Mouse (Mus musculus): ENCODE data around the gene Sec31a. TPM values are rescaled to one million over a fixed set of nuclear protein-coding genes. Genes with fewer than 3 reads are reported as not detected.

Sec31a gene
- polyA plus RNA-seq, 1 experiment: 77.8 TPM

GRCm38 (mm10) chr5:100317842-100318241 lies 98.2 kb downstream of the Sec31a start:
- H3K4me3 ChIP-seq (replicated peaks): no peak overlapping the region
- TF ChIP-seq FLI1 (IDR thresholded peaks at IDR 0.05; ENCODE audit: low read length) (no peak), GATA1 (IDR thresholded peaks at IDR 0.05; ENCODE audit: borderline replicate concordance, low read length) (no peak)
- H3K9me3 ChIP-seq: peaks cover 20% of the 10 kb centered on the region
- peaks cover 5% of the 10 kb centered on the region for H3K4me1 ChIP-seq
- peaks cover 12% of the 10 kb centered on the region for H3K27me3 ChIP-seq (replicated peaks)
- H3K36me3 ChIP-seq (replicated peaks; ENCODE audit: low read length): no peaks in the 10 kb centered on the region

DNA sequence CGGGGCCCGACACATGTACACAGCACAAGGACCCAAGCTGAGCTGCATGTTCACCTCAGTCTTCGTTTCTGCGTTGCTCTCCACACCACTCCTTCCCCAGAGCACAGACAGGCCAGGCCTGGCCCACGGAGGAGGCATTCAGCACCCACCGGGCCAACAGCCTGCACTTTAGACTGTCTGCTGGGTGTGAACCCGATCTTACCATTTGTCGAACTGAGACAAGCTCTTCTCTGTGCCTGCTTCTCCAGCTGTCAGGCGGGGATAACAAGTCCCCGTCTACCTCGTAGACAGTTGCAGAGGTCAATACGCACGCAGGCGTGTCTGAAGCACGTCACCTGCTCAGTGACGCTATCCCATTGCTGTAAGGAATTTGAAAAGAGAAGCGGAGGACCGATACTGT lies 99.0 kb downstream of the Sec31a start:
- H3K4me1 ChIP-seq: peaks cover 2% of the 10 kb centered on the region
- no peak overlapping the region for H3K4me3 ChIP-seq (replicated peaks)
- peaks cover 20% of the 10 kb centered on the region for H3K9me3 ChIP-seq
- H3K27me3 ChIP-seq (replicated peaks): peaks cover 10% of the 10 kb centered on the region
- no peak for TF ChIP-seq FLI1 (IDR thresholded peaks at IDR 0.05; ENCODE audit: low read length)
- no peak for TF ChIP-seq GATA1 (IDR thresholded peaks at IDR 0.05; ENCODE audit: borderline replicate concordance, low read length)
- no peaks in the 10 kb centered on the region for H3K36me3 ChIP-seq (replicated peaks; ENCODE audit: low read length)

DNA sequence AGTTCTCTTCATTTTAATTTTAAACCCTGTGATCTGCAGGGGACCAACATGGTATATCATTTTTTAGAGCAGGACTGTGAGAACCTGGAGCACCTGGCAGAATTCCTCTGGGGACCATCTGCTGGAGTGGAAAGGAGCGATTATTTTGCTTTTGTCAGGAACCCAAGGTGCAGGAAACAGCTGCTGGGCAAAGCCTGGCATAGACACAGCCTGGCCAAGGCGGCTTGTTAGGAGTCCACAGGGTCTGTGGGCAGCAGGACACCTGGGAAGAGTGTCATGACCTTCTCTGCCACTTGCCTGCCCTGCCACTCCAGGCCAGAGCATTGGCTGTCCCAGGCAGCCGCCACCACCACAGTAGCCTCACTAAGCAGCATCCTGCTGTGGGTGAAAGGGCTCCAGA lies 100.4 kb downstream of the Sec31a start:
- Histone ChIP-seq H3K36me3 (replicated peaks; ENCODE audit: low read length) (no peaks in the 10 kb centered on the region), H3K27me3 (replicated peaks) (peaks cover 10% of the 10 kb centered on the region), H3K4me3 (replicated peaks) (no peak overlapping the region), H3K4me1 (no peaks in the 10 kb centered on the region), H3K9me3 (peaks cover 20% of the 10 kb centered on the region)
- TF ChIP-seq FLI1 (IDR thresholded peaks at IDR 0.05; ENCODE audit: low read length): no peak
- TF ChIP-seq GATA1 (IDR thresholded peaks at IDR 0.05; ENCODE audit: borderline replicate concordance, low read length): no peak

GRCm38 (mm10) chr5:100312391-100312790 lies 103.6 kb downstream of the Sec31a start:
- peaks cover 10% of the 10 kb centered on the region for H3K27me3 ChIP-seq (replicated peaks)
- H3K4me1 ChIP-seq: no peaks in the 10 kb centered on the region
- no peak for TF ChIP-seq FLI1 (IDR thresholded peaks at IDR 0.05; ENCODE audit: low read length)
- no peak for TF ChIP-seq GATA1 (IDR thresholded peaks at IDR 0.05; ENCODE audit: borderline replicate concordance, low read length)
- no peaks in the 10 kb centered on the region for H3K36me3 ChIP-seq (replicated peaks; ENCODE audit: low read length)
- H3K4me3 ChIP-seq (replicated peaks): no peak overlapping the region
- H3K9me3 ChIP-seq: peaks cover 18% of the 10 kb centered on the region

Other genes starting within 250 kb of the Sec31a start
- 0.39 TPM in 1 of 2 replicates, not detected in the other for gene Lin54, start 84.4 kb upstream of the Sec31a start, polyA plus RNA-seq (2012; ENCODE audit: insufficient read depth, low replicate concordance)
- 2.9 and 14.4 TPM in 2 replicates for gene Cops4, start 102.1 kb upstream of the Sec31a start, polyA plus RNA-seq (2012; ENCODE audit: insufficient read depth, low replicate concordance)
- 6.4 TPM in 1 of 2 replicates, not detected in the other for gene Plac8, start 156.0 kb upstream of the Sec31a start, polyA plus RNA-seq (2012; ENCODE audit: insufficient read depth, low replicate concordance)